Mouse (Mus musculus) urinary bladder, postnatal 4 days (tissue): Measurements from ENCODE around the gene Wdfy3.

Source experiments
- DNase-seq, 2 experiments: peaks; one replicate each; pipeline ENCODE4 v3.0.0; 2021 to 2022; ENCODE audit warnings: low spot score in 2 of 2

The Wdfy3 gene

GRCm38 (mm10) chr5:102055130-102055641 lies 14.5 kb downstream of the Wdfy3 start:
- DNase-seq: no peak

DNA sequence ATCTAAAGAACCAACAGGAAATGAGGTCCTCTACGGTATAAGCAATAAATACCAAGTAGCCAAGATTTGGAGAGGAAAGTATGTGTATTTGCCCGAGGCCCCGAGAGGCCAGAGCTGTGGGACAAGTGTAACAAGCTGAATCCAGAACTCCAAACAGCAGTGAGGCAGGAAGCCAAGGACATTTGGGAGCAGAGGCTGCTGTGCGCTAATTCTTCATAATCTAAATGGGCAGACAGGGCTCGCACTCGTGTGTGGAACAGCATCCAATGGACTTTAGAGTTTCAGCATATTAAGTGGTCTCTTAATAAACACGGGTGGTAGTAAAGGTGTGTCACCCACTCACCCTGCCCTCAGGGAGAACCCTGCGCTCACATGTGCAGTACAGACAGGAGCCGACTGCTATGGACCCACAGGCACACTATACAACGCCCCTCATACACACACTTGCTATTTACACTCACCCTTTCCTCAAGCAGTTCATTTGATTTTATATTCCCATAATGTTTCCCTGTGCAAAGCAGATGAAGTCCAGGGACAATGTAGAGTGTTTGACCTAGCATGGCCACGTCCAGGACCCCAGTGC lies 15.1 kb downstream of the Wdfy3 start:
- no peak for DNase-seq

DNA sequence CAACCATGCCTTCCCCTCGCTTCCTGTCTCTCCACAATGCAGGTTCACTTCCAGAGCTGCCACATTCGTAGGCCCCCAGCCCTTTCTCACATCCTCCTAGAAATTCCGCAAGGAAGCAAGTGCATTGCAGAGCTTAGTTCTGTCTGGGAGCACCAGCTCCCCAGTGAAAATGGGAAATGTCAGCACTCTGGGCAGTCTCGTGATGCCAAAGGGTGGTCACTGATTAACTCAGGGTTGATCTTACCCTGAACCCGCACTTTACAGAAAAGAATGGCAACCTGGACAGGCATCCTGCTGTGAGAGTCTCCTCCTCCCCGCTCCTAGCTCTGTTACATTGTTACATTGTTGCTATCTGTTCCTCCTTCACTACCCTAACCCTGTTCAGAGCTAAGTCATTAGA lies 16.8 kb downstream of the Wdfy3 start:
- no peak for DNase-seq

- DNase-seq: no peak
These were observed 17.3 kb downstream of the Wdfy3 start for GRCm38 (mm10) chr5:102052465-102052864.

DNA sequence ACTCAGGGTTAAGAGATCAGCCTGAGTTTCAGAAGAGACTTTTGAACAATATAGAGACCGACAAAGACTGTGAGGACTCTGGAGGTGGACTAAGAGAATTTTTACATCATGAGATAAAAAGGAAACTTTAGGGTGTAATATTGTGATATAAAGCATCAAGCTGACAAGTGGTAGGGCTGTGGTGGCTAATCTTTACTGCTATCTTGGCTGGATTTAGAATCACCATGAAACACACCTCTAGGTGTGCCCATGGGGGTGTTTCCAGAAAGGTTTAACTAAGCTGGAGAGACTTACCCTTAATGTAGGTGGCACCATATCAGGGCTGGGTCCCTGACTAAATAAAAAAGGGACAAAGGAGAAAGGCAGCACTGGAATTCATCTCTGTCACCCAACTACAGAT lies 19.0 kb downstream of the Wdfy3 start:
- no peak for DNase-seq

- DNase-seq: no peak
These were observed 21.3 kb downstream of the Wdfy3 start for GRCm38 (mm10) chr5:102048416-102048815.

DNA sequence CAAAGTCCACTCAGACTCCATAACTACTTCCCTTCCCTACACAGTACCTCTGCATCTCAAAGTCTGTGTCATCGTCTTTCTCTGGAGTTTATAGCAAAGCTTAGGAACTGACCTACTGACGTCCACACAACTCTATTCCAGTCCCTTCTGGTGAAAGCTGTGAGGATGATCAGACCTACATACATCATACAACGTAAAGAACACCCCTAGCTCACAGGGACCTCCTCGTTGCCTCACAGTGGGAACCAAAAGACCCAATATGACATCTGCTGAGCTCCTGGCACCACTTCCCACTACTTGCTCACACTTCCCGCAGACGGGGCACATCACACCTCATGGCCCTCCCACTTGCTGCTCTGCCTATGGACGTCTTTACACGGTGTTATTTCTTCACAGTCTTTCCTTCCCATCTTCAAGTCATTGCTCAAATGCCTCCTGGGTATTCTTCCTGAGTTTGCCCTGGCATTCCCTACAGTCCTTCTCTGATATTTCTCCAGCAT lies 23.1 kb downstream of the Wdfy3 start:
- no peak for DNase-seq

DNA sequence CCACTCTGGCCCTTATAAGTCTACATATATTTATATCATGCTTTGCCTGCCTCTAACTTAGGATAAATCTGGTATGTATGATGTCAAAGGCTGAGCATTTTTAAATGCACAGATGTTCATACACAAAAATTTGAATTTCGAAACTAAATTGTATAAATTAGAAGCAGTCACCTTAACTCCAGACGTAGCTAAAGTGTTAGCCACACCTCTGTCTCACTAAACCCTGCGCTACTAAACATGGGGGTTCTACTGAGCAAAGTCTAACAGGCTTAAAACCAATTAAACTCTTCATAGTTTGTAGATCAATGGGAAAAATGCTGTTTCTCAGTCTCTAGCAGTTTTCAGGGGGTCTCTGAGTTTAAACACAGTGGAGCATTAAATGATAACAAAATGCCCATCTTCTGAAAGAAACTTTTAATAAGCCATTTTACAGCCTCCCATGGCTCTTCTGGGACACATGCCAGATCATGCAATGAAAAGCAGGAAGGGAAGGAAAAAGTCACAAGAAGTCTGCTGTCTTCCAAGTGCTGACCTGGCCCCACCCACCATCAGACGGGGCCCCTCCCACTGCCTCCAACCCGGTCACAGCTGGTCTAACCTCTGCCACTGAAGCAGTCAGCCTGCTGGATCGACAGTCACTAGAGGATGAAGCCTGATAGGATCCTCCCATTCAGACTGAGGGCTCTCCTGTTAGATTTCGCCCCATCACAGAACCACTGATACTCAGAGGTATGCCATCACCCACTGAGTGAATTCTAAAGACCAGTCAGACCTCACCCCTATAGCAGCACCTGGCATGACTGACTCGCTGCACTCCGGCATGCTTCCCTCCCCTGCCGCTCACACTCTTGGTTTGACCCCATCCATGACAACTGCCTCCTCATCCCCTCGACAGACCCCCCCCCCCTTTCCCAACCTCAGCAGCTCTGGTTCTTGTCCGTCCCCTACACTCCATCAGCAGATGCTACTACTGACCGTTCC lies 23.8 kb downstream of the Wdfy3 start:
- no peak for DNase-seq

DNA sequence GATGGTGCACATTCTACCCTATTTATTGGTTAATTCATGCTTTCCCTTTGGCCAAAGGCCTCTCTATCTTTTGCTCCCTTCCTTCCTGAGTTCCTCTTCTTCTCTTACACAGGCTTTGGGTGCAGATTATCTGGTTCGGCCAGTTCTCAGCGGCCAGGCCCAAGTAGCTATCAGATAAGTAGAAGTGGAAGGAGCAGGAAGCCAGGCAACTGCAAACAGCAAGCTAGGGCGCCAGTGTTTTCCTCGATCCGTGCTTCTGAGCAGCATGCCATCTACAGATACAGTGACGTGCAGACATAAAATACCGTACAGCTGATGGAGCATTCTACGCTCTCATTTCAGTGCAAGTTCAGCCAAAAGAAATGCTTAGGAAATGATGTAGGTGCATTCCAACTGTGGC lies 24.5 kb downstream of the Wdfy3 start:
- DNase-seq: no peak

- DNase-seq: no peak
These were observed 36.4 kb downstream of the Wdfy3 start for GRCm38 (mm10) chr5:102033281-102033680.

GRCm38 (mm10) chr5:102032594-102033240 lies 37.0 kb downstream of the Wdfy3 start:
- no peak for DNase-seq

DNA sequence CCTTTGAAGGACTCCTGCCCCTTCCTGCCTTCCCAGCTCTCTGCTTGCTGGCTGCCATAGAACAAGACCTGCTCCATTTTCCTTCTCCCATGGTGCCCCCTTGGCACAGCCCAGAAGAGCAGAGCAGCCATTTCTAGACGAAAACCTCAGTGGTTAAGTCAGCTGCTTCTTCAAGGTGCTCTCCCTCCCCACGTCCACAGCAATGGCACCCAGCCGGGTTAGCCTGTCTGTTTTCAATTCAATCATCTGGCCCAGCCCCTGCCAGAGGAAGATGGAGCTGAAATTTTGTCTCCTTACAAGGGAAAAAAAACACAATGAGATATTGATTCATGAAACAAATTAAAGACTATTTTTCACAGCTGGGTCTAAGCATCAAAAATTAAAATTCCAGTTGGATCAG lies 37.5 kb downstream of the Wdfy3 start:
- no peak for DNase-seq

- no peak for DNase-seq
These were observed 46.3 kb downstream of the Wdfy3 start for GRCm38 (mm10) chr5:102023376-102023775.

DNA sequence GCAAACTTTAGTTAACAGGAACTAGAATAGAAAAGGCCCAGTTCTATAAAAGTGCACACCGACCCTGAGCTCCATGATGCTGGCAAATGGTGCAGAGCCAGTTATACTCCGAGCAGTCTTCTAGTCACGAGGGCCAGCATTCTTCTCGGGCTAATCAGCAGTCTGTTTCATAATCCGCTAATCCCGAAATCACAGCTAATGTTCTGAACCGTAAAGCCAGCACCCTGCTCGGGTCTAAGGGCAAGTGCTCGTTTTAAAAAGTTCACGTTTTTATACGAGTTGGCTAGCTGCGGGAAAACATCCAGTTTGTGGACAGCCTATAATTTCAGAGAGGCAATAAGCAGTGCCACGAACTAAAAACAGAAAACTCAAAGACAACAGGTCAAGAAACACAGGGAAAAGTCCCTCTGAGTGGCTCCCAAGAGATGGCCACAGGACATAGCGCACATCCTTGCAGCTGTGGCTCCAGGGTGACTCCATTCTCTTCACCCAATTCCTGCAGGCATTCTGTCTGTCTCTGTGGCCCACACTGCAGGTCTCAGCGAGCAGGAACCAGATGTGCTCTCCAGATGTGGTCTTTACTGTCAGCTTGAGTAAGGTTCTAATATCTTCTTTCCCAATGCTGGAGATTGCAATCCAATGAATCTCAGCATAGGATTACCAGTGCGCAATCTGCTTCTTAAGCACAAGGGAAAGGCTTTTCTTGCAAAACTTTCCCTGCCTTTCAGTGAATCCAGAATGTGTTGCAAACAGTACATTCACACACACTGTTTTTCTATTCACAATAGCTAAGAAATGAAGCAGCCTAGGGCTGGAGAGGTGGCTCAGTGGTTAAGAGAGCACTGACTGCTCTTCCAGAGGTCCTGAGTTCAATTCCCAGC lies 47.5 kb downstream of the Wdfy3 start:
- no peak for DNase-seq

- DNase-seq: no peak
These were observed 55.5 kb downstream of the Wdfy3 start for GRCm38 (mm10) chr5:102014235-102014634.

GRCm38 (mm10) chr5:102013781-102014180 lies 55.9 kb downstream of the Wdfy3 start:
- no peak for DNase-seq

GRCm38 (mm10) chr5:102010961-102011360 lies 58.8 kb downstream of the Wdfy3 start:
- DNase-seq: no peak

- DNase-seq: no peak
These were observed 60.1 kb downstream of the Wdfy3 start for GRCm38 (mm10) chr5:102009606-102010005.

- DNase-seq: no peak
These were observed 61.0 kb downstream of the Wdfy3 start for GRCm38 (mm10) chr5:102008712-102009111.

DNA sequence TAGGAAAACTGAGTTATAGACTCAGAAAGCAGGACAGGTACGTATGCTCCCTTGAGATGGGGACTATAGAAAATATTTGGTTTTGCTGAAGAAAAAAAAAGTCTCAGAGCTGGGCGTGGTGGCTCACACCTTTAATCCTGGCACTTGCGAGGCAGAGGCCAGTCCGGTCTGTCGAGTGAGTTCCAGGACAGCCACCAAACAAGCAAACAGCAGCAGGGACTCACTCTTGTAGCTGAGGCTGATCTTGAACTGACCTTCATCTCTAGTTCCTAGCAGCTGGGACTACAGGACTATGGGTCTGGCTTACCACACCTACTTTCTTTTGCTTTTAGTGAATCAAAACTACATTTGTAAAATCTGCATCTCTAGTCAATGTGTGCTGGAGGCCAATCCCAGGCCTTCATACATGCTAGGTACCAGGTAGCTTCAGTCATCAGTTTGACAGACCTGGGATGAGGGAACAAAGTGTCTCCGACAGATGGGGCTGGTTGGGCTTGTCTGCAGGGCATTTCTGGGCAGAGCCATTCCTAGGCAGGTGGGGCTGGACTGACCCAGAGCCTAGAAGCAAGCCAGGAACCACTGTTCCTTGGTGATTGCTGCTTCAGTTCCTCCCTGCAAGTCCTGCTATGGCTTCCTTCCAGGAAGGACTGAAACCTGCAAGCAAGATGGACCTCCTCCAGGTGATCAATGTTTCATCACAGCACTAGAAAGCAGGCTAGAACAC lies 63.3 kb downstream of the Wdfy3 start:
- no peak for DNase-seq

GRCm38 (mm10) chr5:102003371-102003770 lies 66.3 kb downstream of the Wdfy3 start:
- no peak for DNase-seq
